Mouse (Mus musculus): ENCODE data around the gene Ppm1e.

DNA sequence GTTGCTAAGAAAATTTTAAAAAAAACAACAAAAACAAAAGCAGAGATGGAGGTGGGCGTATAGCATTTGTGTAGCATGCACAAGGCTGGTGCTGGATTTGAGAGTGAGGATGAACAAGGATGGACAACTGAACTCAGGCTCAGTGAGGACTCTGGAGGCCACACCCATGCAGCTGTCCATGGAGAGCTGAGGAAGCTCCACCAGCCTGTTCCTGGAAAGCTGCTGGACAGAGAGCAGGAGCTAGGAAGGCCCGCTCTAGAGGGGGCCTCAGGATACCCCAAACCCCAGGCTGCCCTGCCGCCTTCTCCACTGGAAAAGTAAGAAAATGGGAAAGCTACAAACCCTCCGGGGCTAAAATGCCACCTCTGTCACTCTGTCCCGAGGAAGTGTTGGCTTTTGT, 101.5 kb downstream of the Ppm1e start:
- TF ChIP-seq CTCF (IDR thresholded peaks at IDR 0.05; ENCODE audit: extremely low read depth, insufficient read length, insufficient replicate concordance, low read depth, low read length) (no peak), POLR2A (IDR thresholded peaks at IDR 0.05; ENCODE audit: low read depth, low read length) (no peak)

Measured in small intestine, adult 2 months (tissue).